Mouse (Mus musculus) ES-E14 (cell line): ENCODE measurements around the gene Phlda3.

ENCODE experiments used
- CHD2 ChIP-seq: IDR thresholded peaks from 2 replicates; pipeline ENCODE4 v1.6.1; 2014; ENCODE audit warnings: mild to moderate bottlenecking, low read depth, low read length, inconsistent platforms
- MAFK ChIP-seq: IDR thresholded peaks from 2 replicates; pipeline ENCODE4 v1.6.1; 2014; ENCODE audit warnings: mild to moderate bottlenecking, low read depth, low read length, inconsistent platforms; ENCODE audit not compliant: insufficient read depth
- ZC3H11A ChIP-seq: IDR thresholded peaks from 2 replicates; pipeline ENCODE4 v1.6.1; 2012; ENCODE audit warnings: low read depth, mild to moderate bottlenecking, inconsistent platforms, low read length, borderline replicate concordance
- ZNF384 ChIP-seq: IDR thresholded peaks from 2 replicates; pipeline ENCODE4 v1.6.1; 2012; ENCODE audit warnings: low read depth, low read length, inconsistent platforms

GRCm38 (mm10) chr1:135789815-135790214 lies 23.9 kb downstream of the Phlda3 start:
- TF ChIP-seq ZNF384 (no peak), MAFK (no peak), CHD2 (no peak), ZC3H11A (no peak)
